Mouse (Mus musculus) hindbrain, embryonic 15.5 days (tissue): Measurements from ENCODE around the gene Srsf10. TPM values are rescaled to one million over a fixed set of nuclear protein-coding genes. Genes with fewer than 3 reads are reported as not detected.

Experiments
- ATAC-seq: fragments of 200-750 bp; cut with Nextera tagmentation; 2 replicates; pipeline ENCODE4 v1.8.0; 2017; ENCODE audit warnings: low read depth, moderate number of reproducible peaks, moderate TSS enrichment; ENCODE audit not compliant: low FRiP score
- H3K27ac ChIP-seq: fragments of 300-500 bp; sonication (generic); replicated peaks from 2 replicates; pipeline ENCODE4 v1.5.1; 2015; ENCODE audit warnings: mild to moderate bottlenecking, inconsistent platforms
- H3K27me3 ChIP-seq: fragments of 300-500 bp; sonication (generic); 2 replicates; pipeline ENCODE4 v1.6.1; 2015; ENCODE audit warnings: control low read depth, inconsistent platforms
- H3K36me3 ChIP-seq: fragments of 300-500 bp; sonication (generic); 2 replicates; pipeline ENCODE4 v1.6.1; 2015; ENCODE audit warnings: control low read depth, inconsistent platforms
- H3K4me1 ChIP-seq: fragments of 300-500 bp; sonication (generic); replicated peaks from 2 replicates; pipeline ENCODE4 v1.6.1; 2015; ENCODE audit warnings: control low read depth, inconsistent platforms
- H3K4me2 ChIP-seq: fragments of 300-500 bp; sonication (generic); 2 replicates; pipeline ENCODE4 v1.6.1; 2015; ENCODE audit warnings: moderate library complexity, mild to moderate bottlenecking, inconsistent platforms
- H3K4me3 ChIP-seq: fragments of 300-500 bp; sonication (generic); 2 replicates; pipeline ENCODE4 v1.5.1; 2015; ENCODE audit warnings: mild to moderate bottlenecking, inconsistent platforms
- H3K9ac ChIP-seq: fragments of 300-500 bp; sonication (generic); 2 replicates; pipeline ENCODE4 v1.6.1; 2015; ENCODE audit warnings: inconsistent platforms
- H3K9me3 ChIP-seq: fragments of 300-500 bp; sonication (generic); 2 replicates; pipeline ENCODE4 v1.6.1; 2016; ENCODE audit warnings: control low read depth, inconsistent platforms
- WGBS: fragments of 180-500 bp; shearing (Covaris S2); methylation state at CpG from one replicate; pipeline ENCODE4 v1.1.7; 2015; 5-methylcytosine and 5-hydroxymethylcytosine counted together
- polyA plus RNA-seq: library from polyadenylated mRNA; unstranded; fragments of >200 nt; fragmentation: Nextera tagmentation; extraction: Ambion mirVana; gene quantifications from 2 replicates; pipeline ENCODE4 v1.2.1, GENCODE M21; 2015

Srsf10 gene
- polyA plus RNA-seq, 1 experiment from 2014 or later = 164 TPM

- no peaks in the 10 kb centered on the region for H3K36me3 ChIP-seq
- no peak overlapping the region for H3K4me3 ChIP-seq
- no peaks in the 10 kb centered on the region for H3K27me3 ChIP-seq
- peaks cover 29% of the 10 kb centered on the region for H3K4me1 ChIP-seq
- no peaks in the 10 kb centered on the region for H3K9me3 ChIP-seq
- H3K27ac ChIP-seq = no peak overlapping the region
- 75% methylated on average over 2 of the region's 2 CpGs for WGBS
- H3K4me2 ChIP-seq = no peak overlapping the region
- ATAC-seq = no peak
- H3K9ac ChIP-seq = no peak overlapping the region
These were observed 22.2 kb downstream of the Srsf10 start for GRCm38 (mm10) chr4:135877742-135878141.

DNA sequence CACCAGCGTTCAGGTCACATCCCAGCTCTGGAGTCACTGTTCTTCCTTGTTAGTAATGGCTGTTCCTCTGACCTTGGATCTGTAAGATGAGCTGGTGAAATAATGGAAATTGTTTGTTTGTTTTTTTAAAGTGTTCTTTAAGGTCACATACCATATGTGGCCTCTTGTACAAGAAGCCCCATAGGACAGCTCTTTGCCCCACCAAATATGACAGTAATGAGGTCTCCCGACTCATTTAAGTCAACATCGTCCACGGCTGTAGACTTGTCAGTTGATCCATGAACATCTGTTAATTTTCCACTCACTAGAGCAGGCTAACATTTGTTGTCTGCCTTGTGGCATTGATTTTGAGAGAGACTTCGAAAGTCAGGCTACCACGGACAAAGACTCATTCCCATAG, 23.5 kb downstream of the Srsf10 start:
- ATAC-seq = no peak
- Histone ChIP-seq H3K27me3 (no peaks in the 10 kb centered on the region), H3K9ac (no peak overlapping the region), H3K27ac (no peak overlapping the region), H3K4me2 (no peak overlapping the region), H3K4me1 (peaks cover 25% of the 10 kb centered on the region), H3K9me3 (no peaks in the 10 kb centered on the region), H3K4me3 (no peak overlapping the region), H3K36me3 (no peaks in the 10 kb centered on the region)
- WGBS = 67% methylated on average over 6 of the region's 6 CpGs

GRCm38 (mm10) chr4:135880018-135880417, 24.5 kb downstream of the Srsf10 start:
- no peaks in the 10 kb centered on the region for H3K27me3 ChIP-seq
- H3K9me3 ChIP-seq = no peaks in the 10 kb centered on the region
- H3K27ac ChIP-seq = no peak overlapping the region
- no peak overlapping the region for H3K4me2 ChIP-seq
- H3K4me3 ChIP-seq = no peak overlapping the region
- no peaks in the 10 kb centered on the region for H3K36me3 ChIP-seq
- peaks cover 15% of the 10 kb centered on the region for H3K4me1 ChIP-seq
- H3K9ac ChIP-seq = no peak overlapping the region
- 87% methylated on average over 6 of the region's 6 CpGs for WGBS
- no peak for ATAC-seq

- H3K9me3 ChIP-seq = no peaks in the 10 kb centered on the region
- 83% methylated on average over 10 of the region's 10 CpGs for WGBS
- no peaks in the 10 kb centered on the region for H3K36me3 ChIP-seq
- H3K27ac ChIP-seq = no peak overlapping the region
- no peak overlapping the region for H3K4me3 ChIP-seq
- H3K9ac ChIP-seq = no peak overlapping the region
- H3K27me3 ChIP-seq = no peaks in the 10 kb centered on the region
- no peak overlapping the region for H3K4me2 ChIP-seq
- H3K4me1 ChIP-seq = peaks cover 15% of the 10 kb centered on the region
- ATAC-seq = no peak
These were observed 25.0 kb downstream of the Srsf10 start for GRCm38 (mm10) chr4:135880576-135880975.

DNA sequence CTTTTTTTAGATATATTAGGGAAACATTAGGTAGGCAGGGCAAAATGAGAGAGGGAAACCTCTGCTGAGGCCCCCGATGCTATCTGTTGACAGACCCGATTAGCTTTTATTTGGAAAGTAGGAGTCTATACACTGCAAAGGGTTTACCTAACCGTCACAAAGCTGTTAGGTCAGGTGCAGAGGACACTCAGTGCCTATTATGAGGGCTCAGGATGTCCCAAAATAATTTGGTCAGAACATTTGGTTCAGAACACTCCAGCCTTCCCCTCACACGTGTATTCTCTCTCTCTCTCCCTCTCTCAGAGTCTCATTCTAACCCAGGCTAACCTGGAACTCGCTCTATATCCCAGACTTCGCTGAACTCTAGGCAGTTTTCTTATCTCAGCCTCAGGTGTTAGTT, 26.5 kb downstream of the Srsf10 start:
- Histone ChIP-seq H3K4me1 (peaks cover 1% of the 10 kb centered on the region), H3K9me3 (no peaks in the 10 kb centered on the region), H3K27ac (no peak overlapping the region), H3K9ac (no peak overlapping the region), H3K4me2 (no peak overlapping the region), H3K27me3 (no peaks in the 10 kb centered on the region), H3K36me3 (no peaks in the 10 kb centered on the region), H3K4me3 (no peak overlapping the region)
- 81% methylated on average over 6 of the region's 6 CpGs for WGBS
- no peak for ATAC-seq

- Histone ChIP-seq H3K36me3 (no peaks in the 10 kb centered on the region), H3K4me3 (no peak overlapping the region), H3K27ac (no peak overlapping the region), H3K27me3 (no peaks in the 10 kb centered on the region), H3K9me3 (no peaks in the 10 kb centered on the region), H3K4me1 (no peaks in the 10 kb centered on the region), H3K4me2 (no peak overlapping the region), H3K9ac (no peak overlapping the region)
- WGBS = 38% methylated on average over 10 of the region's 10 CpGs
- ATAC-seq = no peak
These were observed 27.9 kb downstream of the Srsf10 start for GRCm38 (mm10) chr4:135883401-135883851.

DNA sequence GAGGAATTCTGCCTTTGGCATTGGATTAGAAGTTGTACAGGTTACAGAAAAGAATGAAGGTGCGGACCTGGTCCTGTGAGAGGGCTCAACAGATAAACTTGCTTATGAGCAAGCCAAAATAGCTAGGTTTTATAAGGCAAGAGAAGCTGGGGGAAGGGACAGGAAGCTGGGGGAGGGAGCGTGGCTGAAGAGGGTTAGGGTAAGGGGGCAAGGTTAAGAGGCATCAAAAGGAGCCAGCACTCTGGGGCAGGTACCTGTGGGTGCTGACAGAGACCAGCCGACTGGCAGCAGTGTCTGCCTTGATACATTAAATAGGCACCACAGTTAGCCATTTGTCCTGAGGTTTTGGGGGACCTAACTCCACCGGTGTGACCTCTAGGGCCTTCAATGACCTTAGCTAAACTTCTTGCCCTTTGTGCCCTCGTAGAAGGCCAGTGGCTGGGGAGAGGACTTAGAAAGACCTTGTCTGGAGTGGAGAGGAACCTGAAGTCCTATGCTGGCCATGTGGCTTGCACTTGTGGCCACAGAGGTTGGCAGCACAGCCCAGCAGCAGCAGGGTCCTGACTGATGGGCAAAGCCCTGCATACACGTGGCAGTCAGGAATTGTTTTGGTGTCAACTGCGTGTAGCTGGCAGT, 28.5 kb downstream of the Srsf10 start:
- Histone ChIP-seq H3K9me3 (no peaks in the 10 kb centered on the region), H3K27ac (no peak overlapping the region), H3K4me3 (no peak overlapping the region), H3K9ac (no peak overlapping the region), H3K4me2 (no peak overlapping the region), H3K27me3 (no peaks in the 10 kb centered on the region), H3K4me1 (no peaks in the 10 kb centered on the region), H3K36me3 (no peaks in the 10 kb centered on the region)
- WGBS = 64% methylated on average over 7 of the region's 7 CpGs
- ATAC-seq = no peak

GRCm38 (mm10) chr4:135884531-135884930, 29.0 kb downstream of the Srsf10 start:
- Histone ChIP-seq H3K4me3 (no peak overlapping the region), H3K27ac (no peak overlapping the region), H3K27me3 (no peaks in the 10 kb centered on the region), H3K9ac (no peak overlapping the region), H3K4me2 (no peak overlapping the region), H3K4me1 (no peaks in the 10 kb centered on the region), H3K36me3 (no peaks in the 10 kb centered on the region), H3K9me3 (no peaks in the 10 kb centered on the region)
- 52% methylated on average over 6 of the region's 6 CpGs for WGBS
- ATAC-seq = no peak

DNA sequence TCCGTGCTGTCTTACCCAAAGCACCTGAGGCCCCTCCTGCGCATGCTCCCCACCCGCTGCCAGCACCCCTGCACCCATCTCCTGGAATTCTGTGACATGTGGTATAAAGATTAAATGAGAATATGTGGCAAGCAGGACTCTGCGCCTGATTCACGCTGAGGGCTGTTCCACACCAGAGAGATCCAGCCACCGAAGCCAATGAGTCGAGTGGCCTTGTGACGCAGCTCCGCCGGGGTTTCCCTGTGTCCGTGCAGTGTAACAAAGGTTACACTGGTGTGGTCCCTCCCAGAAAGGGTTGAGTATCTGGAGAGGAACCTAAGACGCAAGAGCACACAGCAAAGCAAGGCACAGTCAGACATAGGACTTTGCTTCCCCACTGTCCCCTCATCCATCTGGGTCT, 30.1 kb downstream of the Srsf10 start:
- 93% methylated on average over 12 of the region's 12 CpGs for WGBS
- H3K27ac ChIP-seq = no peak overlapping the region
- H3K36me3 ChIP-seq = no peaks in the 10 kb centered on the region
- no peaks in the 10 kb centered on the region for H3K9me3 ChIP-seq
- no peak overlapping the region for H3K4me2 ChIP-seq
- no peak overlapping the region for H3K9ac ChIP-seq
- H3K4me1 ChIP-seq = no peaks in the 10 kb centered on the region
- no peak overlapping the region for H3K4me3 ChIP-seq
- H3K27me3 ChIP-seq = no peaks in the 10 kb centered on the region
- no peak for ATAC-seq

DNA sequence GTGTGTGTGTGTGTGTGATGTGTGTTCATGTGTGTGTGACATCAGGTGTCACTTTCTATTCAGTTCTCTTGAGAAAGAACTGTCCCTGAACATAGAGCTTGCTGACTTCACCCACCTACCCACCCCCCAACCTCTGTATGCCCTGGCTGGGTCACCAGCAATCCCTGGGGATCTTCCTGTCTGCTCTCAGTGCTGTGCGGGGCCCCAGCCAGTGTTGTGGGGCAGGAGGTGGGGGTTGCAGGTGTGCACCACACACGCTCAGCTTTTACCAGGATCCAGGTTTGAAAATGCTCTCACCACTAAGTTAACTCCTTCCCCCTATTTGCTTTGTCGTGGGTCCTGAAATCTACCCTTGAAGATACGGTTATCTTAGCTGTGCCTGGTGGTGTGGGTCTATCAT, 30.6 kb downstream of the Srsf10 start:
- no peak overlapping the region for H3K27ac ChIP-seq
- H3K4me2 ChIP-seq = no peak overlapping the region
- WGBS = 91% methylated on average over 4 of the region's 4 CpGs
- no peaks in the 10 kb centered on the region for H3K4me1 ChIP-seq
- H3K4me3 ChIP-seq = no peak overlapping the region
- no peaks in the 10 kb centered on the region for H3K36me3 ChIP-seq
- no peak for ATAC-seq
- no peaks in the 10 kb centered on the region for H3K27me3 ChIP-seq
- no peak overlapping the region for H3K9ac ChIP-seq
- no peaks in the 10 kb centered on the region for H3K9me3 ChIP-seq

DNA sequence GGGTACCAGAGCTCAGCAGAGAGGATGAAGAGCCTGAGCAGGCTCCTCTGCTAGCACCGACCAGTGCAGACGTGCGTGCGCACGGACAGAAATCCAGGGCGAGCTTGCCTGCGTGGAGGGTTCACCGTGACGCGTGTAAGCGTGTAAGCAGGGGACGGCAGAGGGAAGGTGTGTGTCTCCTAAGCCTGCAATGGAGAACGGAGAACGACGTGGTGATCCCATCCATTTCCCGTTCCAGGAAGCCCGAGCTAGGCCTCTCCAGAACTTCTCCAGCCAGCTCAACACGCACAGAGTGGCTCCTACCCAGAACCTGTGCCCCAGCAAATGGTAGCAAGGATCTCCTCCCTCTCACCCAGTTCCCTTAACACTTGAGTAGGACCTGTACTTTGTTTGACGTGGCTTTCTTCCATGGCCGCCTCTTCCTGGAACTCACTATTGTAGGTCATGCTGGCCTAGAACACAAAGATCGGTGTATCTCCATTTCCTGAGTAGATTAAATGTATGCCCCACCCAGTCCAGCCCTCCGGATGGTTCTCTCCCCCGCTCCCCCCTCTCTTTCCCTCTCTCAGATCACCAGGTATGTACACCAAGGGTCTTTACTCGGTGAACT, 33.0 kb downstream of the Srsf10 start:
- Histone ChIP-seq H3K4me2 (no peak overlapping the region), H3K4me3 (no peak overlapping the region), H3K4me1 (no peaks in the 10 kb centered on the region), H3K9ac (no peak overlapping the region), H3K27me3 (no peaks in the 10 kb centered on the region), H3K36me3 (no peaks in the 10 kb centered on the region), H3K27ac (no peak overlapping the region), H3K9me3 (no peaks in the 10 kb centered on the region)
- 96% methylated on average over 24 of the region's 24 CpGs for WGBS
- ATAC-seq = no peak

DNA sequence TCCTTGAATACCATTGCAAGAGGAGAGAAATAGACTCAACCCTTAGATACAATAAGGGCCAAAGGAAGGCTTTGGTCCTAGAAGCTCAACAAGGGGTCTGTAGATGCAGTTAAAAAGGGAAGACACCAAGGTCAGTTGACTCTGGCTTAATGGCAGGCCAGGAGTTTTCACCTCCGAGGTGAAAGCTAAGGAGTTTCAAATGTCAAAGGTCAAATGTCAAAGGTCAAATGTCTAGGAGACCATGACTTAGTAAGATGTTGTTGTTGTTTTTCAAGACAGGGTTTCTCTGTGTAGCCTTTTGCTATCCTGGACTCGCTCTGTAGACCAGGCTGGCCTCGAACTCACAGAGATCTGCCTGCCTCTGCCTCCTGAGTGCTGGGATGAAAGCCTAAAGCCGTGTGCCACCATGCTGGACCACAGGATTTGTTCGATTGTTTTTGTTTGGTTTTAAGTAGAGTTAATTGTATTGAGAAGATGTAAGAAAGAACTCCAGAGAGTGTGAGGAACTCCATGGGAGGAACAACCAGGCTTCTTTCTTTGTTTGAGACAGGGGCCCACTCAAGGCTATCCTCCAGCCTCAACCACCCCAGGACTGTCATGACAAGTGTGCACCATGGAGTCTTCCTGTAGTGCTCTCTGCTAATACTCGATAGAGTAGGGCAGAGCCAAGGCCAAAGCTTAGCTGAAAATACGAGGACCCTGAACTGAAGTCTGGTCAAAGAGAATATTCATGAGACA, 33.8 kb downstream of the Srsf10 start:
- no peak overlapping the region for H3K27ac ChIP-seq
- H3K4me1 ChIP-seq = no peaks in the 10 kb centered on the region
- 86% methylated on average over 7 of the region's 7 CpGs for WGBS
- H3K9me3 ChIP-seq = no peaks in the 10 kb centered on the region
- H3K4me3 ChIP-seq = no peak overlapping the region
- H3K4me2 ChIP-seq = no peak overlapping the region
- H3K27me3 ChIP-seq = no peaks in the 10 kb centered on the region
- ATAC-seq = no peak
- no peaks in the 10 kb centered on the region for H3K36me3 ChIP-seq
- H3K9ac ChIP-seq = no peak overlapping the region
